Mouse (Mus musculus): ENCODE data around the gene Gdf3. TPM values are rescaled to one million over a fixed set of nuclear protein-coding genes. Genes with fewer than 3 reads are reported as not detected.

Gene Gdf3
- 0.20 and 0.24 TPM in 2 replicates for polyA plus RNA-seq (2012; rRNA removed)
- 0.11 and 0.21 TPM in 2 replicates for polyA plus RNA-seq (2014; fragmentation: Nextera tagmentation; extraction: Ambion mirVana)

GRCm38 (mm10) chr6:122609771-122610170, at the start of gene Gdf3:
Gene Gdf3 (minus strand): TSS chr6:122610087.
- ATAC-seq (ENCODE audit: low FRiP score, low read depth) = no peak
- 58% methylated on average over 14 of the region's 14 CpGs for WGBS

DNA sequence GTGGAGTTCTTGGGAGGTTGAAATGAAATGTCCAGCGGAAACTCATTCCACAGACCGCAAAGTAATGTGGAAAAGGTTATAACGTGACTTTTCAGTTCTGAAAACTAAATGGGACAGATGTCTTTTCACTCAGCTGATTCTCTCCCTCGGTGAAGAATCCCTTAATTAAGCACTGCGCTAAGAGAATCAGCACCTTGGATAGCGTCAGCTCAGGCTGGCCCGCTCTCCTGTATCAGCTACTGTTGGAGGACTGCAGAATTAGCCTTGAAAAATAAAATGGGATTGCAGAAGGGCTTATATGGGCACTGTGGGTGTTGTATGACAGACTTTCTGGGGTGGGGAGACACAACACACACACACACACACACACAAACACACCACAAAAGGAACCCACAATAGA, 49.7 kb upstream of the Gdf3 start:
- H3K4me3 ChIP-seq (replicated peaks; ENCODE audit: low read length) = no peak overlapping the region
- ATAC-seq (ENCODE audit: low FRiP score, low read depth) (no peak), DNase-seq (ENCODE audit: low spot score) (peak; percentile 85)
- no peaks in the 10 kb centered on the region for H3K9me3 ChIP-seq (ENCODE audit: control insufficient read depth, low read length)
- H3K36me3 ChIP-seq (ENCODE audit: control insufficient read depth, insufficient read depth, low read length) = no peaks in the 10 kb centered on the region
- TF ChIP-seq POLR2A (IDR thresholded peaks at IDR 0.05; ENCODE audit: borderline replicate concordance, extremely low read depth, insufficient read depth, insufficient read length) = no peak
- H3K27ac ChIP-seq (replicated peaks; ENCODE audit: low read depth, low read length) = no peak overlapping the region
- H3K27me3 ChIP-seq (ENCODE audit: control insufficient read depth, insufficient read depth, low read length) = peaks cover 9% of the 10 kb centered on the region; the same call in 1 of the 2 replicates
- H3K4me2 ChIP-seq (replicated peaks; ENCODE audit: low read depth, low read length, severe bottlenecking) = no peak overlapping the region
- WGBS = 13% methylated on average over 7 of the region's 7 CpGs
- H3K4me1 ChIP-seq (ENCODE audit: control insufficient read depth, insufficient read depth, low read length) = no peaks in the 10 kb centered on the region
- no peak overlapping the region for H3K9ac ChIP-seq (ENCODE audit: low read depth, low read length, severe bottlenecking)

More at GRCm38 (mm10) chr6:122609771-122610170, at the start of gene Gdf3:
- Histone ChIP-seq H3K36me3 (ENCODE audit: control insufficient read depth, insufficient read depth, low read length) (no peaks in the 10 kb centered on the region), H3K9me3 (ENCODE audit: control insufficient read depth, low read length) (no peaks in the 10 kb centered on the region), H3K27ac (replicated peaks; ENCODE audit: low read depth, low read length) (no peak within 1 kb of the TSS), H3K27me3 (ENCODE audit: control insufficient read depth, insufficient read depth, low read length) (no peaks in the 10 kb centered on the region), H3K4me2 (replicated peaks; ENCODE audit: low read depth, low read length, severe bottlenecking) (no peak within 1 kb of the TSS), H3K9ac (ENCODE audit: low read depth, low read length, severe bottlenecking) (no peak within 1 kb of the TSS), H3K4me3 (replicated peaks; ENCODE audit: low read length) (no peak within 1 kb of the TSS), H3K4me1 (ENCODE audit: control insufficient read depth, insufficient read depth, low read length) (no peaks in the 10 kb centered on the region)
- no peak for TF ChIP-seq POLR2A (IDR thresholded peaks at IDR 0.05; ENCODE audit: borderline replicate concordance, extremely low read depth, insufficient read depth, insufficient read length)
- DNase-seq (ENCODE audit: low spot score) = no peak

DNA sequence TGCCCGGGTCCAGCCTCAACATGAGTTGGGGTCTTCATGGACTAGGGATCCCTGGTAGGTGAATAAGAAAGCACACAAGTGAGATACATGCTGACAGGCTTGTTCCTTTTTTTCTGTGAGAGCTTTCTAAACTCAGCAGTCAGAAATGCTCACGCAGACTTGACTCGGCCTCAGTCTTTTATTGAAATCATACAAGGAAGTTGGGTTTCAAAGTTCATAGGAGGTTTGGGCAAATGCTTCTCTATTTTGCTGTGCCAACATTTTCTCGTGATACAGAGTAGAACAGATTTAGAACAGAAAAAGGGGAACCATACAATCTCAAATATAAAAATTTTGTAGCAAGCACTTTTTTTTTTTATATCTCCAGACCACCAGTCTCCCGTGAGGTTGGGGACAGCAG, 47.7 kb upstream of the Gdf3 start:
- Histone ChIP-seq H3K4me2 (replicated peaks; ENCODE audit: low read depth, low read length, severe bottlenecking) (no peak overlapping the region), H3K27ac (replicated peaks; ENCODE audit: low read depth, low read length) (no peak overlapping the region), H3K9me3 (ENCODE audit: control insufficient read depth, low read length) (no peaks in the 10 kb centered on the region), H3K27me3 (ENCODE audit: control insufficient read depth, insufficient read depth, low read length) (no peaks in the 10 kb centered on the region), H3K9ac (ENCODE audit: low read depth, low read length, severe bottlenecking) (no peak overlapping the region), H3K36me3 (ENCODE audit: control insufficient read depth, insufficient read depth, low read length) (no peaks in the 10 kb centered on the region), H3K4me1 (ENCODE audit: control insufficient read depth, insufficient read depth, low read length) (no peaks in the 10 kb centered on the region), H3K4me3 (replicated peaks; ENCODE audit: low read length) (no peak overlapping the region)
- DNase-seq (ENCODE audit: low spot score) (no peak), ATAC-seq (ENCODE audit: low FRiP score, low read depth) (no peak)
- TF ChIP-seq POLR2A (IDR thresholded peaks at IDR 0.05; ENCODE audit: borderline replicate concordance, extremely low read depth, insufficient read depth, insufficient read length) = no peak
- WGBS = 78% methylated on average over 5 of the region's 5 CpGs

DNA sequence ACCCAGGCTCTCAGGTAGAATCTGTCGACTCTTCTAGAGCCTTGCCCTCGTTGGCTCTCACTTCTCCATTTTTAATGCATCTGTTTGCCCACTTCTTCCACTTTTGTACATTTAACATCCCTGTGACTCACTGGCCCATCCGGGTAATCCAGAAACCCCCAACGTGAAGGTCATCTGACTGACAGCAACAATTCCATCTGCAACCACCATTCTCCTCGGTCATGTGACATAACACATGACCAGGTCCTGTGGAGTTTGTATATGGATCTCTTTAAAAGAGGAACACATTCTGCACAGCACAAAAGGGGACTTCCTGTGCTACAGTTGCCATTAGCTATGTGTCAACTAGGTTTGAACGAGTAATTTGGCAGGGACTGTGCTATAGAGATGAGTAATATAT, 44.4 kb upstream of the Gdf3 start:
- no peak overlapping the region for H3K27ac ChIP-seq (replicated peaks; ENCODE audit: low read depth, low read length)
- no peaks in the 10 kb centered on the region for H3K9me3 ChIP-seq (ENCODE audit: control insufficient read depth, low read length)
- DNase-seq (ENCODE audit: low spot score) (no peak), ATAC-seq (ENCODE audit: low FRiP score, low read depth) (no peak)
- H3K9ac ChIP-seq (ENCODE audit: low read depth, low read length, severe bottlenecking) = no peak overlapping the region
- H3K4me3 ChIP-seq (replicated peaks; ENCODE audit: low read length) = no peak overlapping the region
- H3K27me3 ChIP-seq (ENCODE audit: control insufficient read depth, insufficient read depth, low read length) = no peaks in the 10 kb centered on the region
- H3K4me2 ChIP-seq (replicated peaks; ENCODE audit: low read depth, low read length, severe bottlenecking) = no peak overlapping the region
- 71% methylated on average over 6 of the region's 6 CpGs for WGBS
- no peaks in the 10 kb centered on the region for H3K36me3 ChIP-seq (ENCODE audit: control insufficient read depth, insufficient read depth, low read length)
- H3K4me1 ChIP-seq (ENCODE audit: control insufficient read depth, insufficient read depth, low read length) = no peaks in the 10 kb centered on the region
- no peak for TF ChIP-seq POLR2A (IDR thresholded peaks at IDR 0.05; ENCODE audit: borderline replicate concordance, extremely low read depth, insufficient read depth, insufficient read length)

- Histone ChIP-seq H3K9me3 (ENCODE audit: control insufficient read depth, low read length) (no peaks in the 10 kb centered on the region), H3K4me3 (replicated peaks; ENCODE audit: low read length) (no peak overlapping the region), H3K27me3 (ENCODE audit: control insufficient read depth, insufficient read depth, low read length) (no peaks in the 10 kb centered on the region), H3K27ac (replicated peaks; ENCODE audit: low read depth, low read length) (no peak overlapping the region), H3K9ac (ENCODE audit: low read depth, low read length, severe bottlenecking) (no peak overlapping the region), H3K4me1 (ENCODE audit: control insufficient read depth, insufficient read depth, low read length) (no peaks in the 10 kb centered on the region), H3K4me2 (replicated peaks; ENCODE audit: low read depth, low read length, severe bottlenecking) (no peak overlapping the region), H3K36me3 (ENCODE audit: control insufficient read depth, insufficient read depth, low read length) (no peaks in the 10 kb centered on the region)
- TF ChIP-seq POLR2A (IDR thresholded peaks at IDR 0.05; ENCODE audit: borderline replicate concordance, extremely low read depth, insufficient read depth, insufficient read length) = no peak
- ATAC-seq (ENCODE audit: low FRiP score, low read depth) = no peak
- DNase-seq (ENCODE audit: low spot score) = no peak
- 59% methylated on average over 5 of the region's 5 CpGs for WGBS
Measured at GRCm38 (mm10) chr6:122650398-122650980, 40.6 kb upstream of the Gdf3 start.

Data from limb, embryonic 14.5 days (tissue).